Mouse (Mus musculus): Measurements from ENCODE around the gene Tamm41. TPM values are rescaled to one million over a fixed set of nuclear protein-coding genes. Genes with fewer than 3 reads are reported as not detected.

Tamm41 gene
- polyA plus RNA-seq, 1 experiment from 2014 or later: 34.9 TPM

DNA sequence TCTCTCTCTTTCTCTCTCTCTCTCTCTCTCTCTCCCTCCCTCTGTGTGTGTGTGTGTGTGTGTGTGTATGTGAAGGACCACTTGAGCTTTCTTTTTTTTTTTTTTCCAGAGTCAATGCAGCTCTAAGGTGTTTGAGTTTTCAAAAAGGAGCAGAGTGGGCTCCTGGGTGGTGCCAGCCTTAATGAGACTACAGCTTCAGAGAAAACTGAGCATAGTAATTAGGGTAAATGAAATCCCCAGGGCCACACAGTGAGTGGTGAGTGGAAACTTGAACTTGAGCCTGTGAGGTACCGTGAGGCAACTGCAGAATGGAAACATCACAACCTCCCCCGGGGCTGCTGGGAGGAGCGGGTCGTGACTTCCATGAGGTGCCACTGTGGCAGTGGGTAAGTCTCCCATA, 45.8 kb downstream of the Tamm41 start:
- Histone ChIP-seq H3K4me2 (ENCODE audit: low read length) (no peak overlapping the region), H3K36me3 (ENCODE audit: control insufficient read depth, insufficient read depth, low read length) (no peaks in the 10 kb centered on the region), H3K4me1 (ENCODE audit: control insufficient read depth in 2 of 2, insufficient read depth in 2 of 2, low read length in 2 of 2) (no peaks in the 10 kb centered on the region), H3K4me3 (ENCODE audit: control insufficient read depth in 1 of 2, insufficient read depth in 1 of 2, low read depth in 1 of 2, low read length in 2 of 2) (no peak overlapping the region), H3K27me3 (ENCODE audit: control insufficient read depth, insufficient read depth, low read length) (no peaks in the 10 kb centered on the region), H3K27ac (replicated peaks in 1 of 2; ENCODE audit: control insufficient read depth in 1 of 2, insufficient read depth in 1 of 2, low read depth in 2 of 2, low read length in 2 of 2) (no peak overlapping the region), H3K9ac (ENCODE audit: low read length) (no peak overlapping the region), H3K9me3 (ENCODE audit: control insufficient read depth, low read length) (no peaks in the 10 kb centered on the region)
- WGBS: 84% methylated on average over 4 of the region's 4 CpGs
- ATAC-seq (ENCODE audit: insufficient number of reproducible peaks, insufficient read depth, low FRiP score, low read depth): no peak

- Histone ChIP-seq H3K4me1 (ENCODE audit: control insufficient read depth in 2 of 2, insufficient read depth in 2 of 2, low read length in 2 of 2) (no peaks in the 10 kb centered on the region), H3K27me3 (ENCODE audit: control insufficient read depth, insufficient read depth, low read length) (no peaks in the 10 kb centered on the region), H3K4me3 (ENCODE audit: control insufficient read depth in 1 of 2, insufficient read depth in 1 of 2, low read depth in 1 of 2, low read length in 2 of 2) (no peak overlapping the region), H3K9me3 (ENCODE audit: control insufficient read depth, low read length) (no peaks in the 10 kb centered on the region), H3K36me3 (ENCODE audit: control insufficient read depth, insufficient read depth, low read length) (no peaks in the 10 kb centered on the region), H3K4me2 (ENCODE audit: low read length) (no peak overlapping the region), H3K27ac (replicated peaks in 1 of 2; ENCODE audit: control insufficient read depth in 1 of 2, insufficient read depth in 1 of 2, low read depth in 2 of 2, low read length in 2 of 2) (no peak overlapping the region), H3K9ac (ENCODE audit: low read length) (no peak overlapping the region)
- WGBS: 51% methylated on average over 3 of the region's 3 CpGs
- no peak for ATAC-seq (ENCODE audit: insufficient number of reproducible peaks, insufficient read depth, low FRiP score, low read depth)
Measured at GRCm38 (mm10) chr6:114988619-114988980, 49.1 kb downstream of the Tamm41 start.

DNA sequence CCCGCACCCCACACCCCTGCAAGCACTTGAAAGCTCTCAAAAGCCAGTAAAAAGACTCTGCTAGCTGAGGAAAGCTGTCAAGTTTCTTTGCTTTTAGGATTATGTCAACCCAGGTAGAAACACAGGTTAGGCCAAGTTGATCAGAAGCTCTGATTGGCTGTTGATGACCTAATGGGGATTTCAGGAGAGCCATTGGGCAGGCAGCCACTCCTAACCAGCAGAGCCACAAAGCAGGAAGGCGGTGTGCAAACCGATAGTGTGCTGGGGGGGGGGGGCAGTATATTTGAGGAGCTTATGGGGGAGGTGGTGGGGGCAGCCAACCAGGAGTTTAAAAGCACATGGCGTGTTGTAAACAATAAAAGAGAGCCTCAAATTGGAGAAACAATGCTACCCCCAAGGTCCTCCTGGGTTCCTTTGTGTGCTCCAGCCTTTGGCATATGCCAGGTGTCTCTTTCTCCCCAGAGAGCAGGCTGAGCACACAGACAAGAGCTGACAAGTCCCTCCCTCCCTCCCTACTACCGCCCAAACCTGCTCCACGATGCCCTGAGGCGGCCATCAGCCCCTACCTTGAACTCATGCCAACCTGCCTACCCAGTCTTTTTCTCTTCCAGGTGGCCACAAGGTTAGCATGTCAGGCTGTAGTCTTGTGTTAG, 49.6 kb downstream of the Tamm41 start:
- no peak for ATAC-seq (ENCODE audit: insufficient number of reproducible peaks, insufficient read depth, low FRiP score, low read depth)
- 67% methylated on average over 7 of the region's 7 CpGs for WGBS
- no peaks in the 10 kb centered on the region for H3K36me3 ChIP-seq (ENCODE audit: control insufficient read depth, insufficient read depth, low read length)
- no peaks in the 10 kb centered on the region for H3K27me3 ChIP-seq (ENCODE audit: control insufficient read depth, insufficient read depth, low read length)
- H3K4me2 ChIP-seq (ENCODE audit: low read length): no peak overlapping the region
- no peak overlapping the region for H3K9ac ChIP-seq (ENCODE audit: low read length)
- no peak overlapping the region for H3K27ac ChIP-seq (replicated peaks in 1 of 2; ENCODE audit: control insufficient read depth in 1 of 2, insufficient read depth in 1 of 2, low read depth in 2 of 2, low read length in 2 of 2)
- no peak overlapping the region for H3K4me3 ChIP-seq (ENCODE audit: control insufficient read depth in 1 of 2, insufficient read depth in 1 of 2, low read depth in 1 of 2, low read length in 2 of 2)
- no peaks in the 10 kb centered on the region for H3K9me3 ChIP-seq (ENCODE audit: control insufficient read depth, low read length)
- no peaks in the 10 kb centered on the region for H3K4me1 ChIP-seq (ENCODE audit: control insufficient read depth in 2 of 2, insufficient read depth in 2 of 2, low read length in 2 of 2)

DNA sequence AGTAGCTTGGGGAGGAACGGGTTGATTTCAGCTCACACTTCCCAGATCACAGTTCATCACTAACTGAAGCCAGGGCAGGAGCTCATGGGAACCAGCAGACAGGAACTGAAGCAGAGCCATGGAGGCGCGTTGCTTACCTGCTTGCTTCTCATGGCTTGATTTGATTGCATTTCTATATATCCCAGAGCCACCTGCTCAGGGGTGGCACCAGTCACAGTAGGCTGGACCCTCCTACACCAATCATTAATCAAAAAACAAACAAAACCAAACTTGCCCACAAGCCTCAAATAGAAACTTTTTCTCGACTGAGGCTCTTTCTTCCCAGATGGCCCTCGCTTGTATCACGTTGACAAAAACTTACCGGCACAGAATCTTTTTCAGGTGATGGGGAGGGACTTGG, 55.0 kb downstream of the Tamm41 start:
- no peaks in the 10 kb centered on the region for H3K9me3 ChIP-seq (ENCODE audit: control insufficient read depth, low read length)
- no peaks in the 10 kb centered on the region for H3K4me1 ChIP-seq (ENCODE audit: control insufficient read depth in 2 of 2, insufficient read depth in 2 of 2, low read length in 2 of 2)
- H3K4me2 ChIP-seq (ENCODE audit: low read length): no peak overlapping the region
- no peak for ATAC-seq (ENCODE audit: insufficient number of reproducible peaks, insufficient read depth, low FRiP score, low read depth)
- no peak overlapping the region for H3K27ac ChIP-seq (replicated peaks in 1 of 2; ENCODE audit: control insufficient read depth in 1 of 2, insufficient read depth in 1 of 2, low read depth in 2 of 2, low read length in 2 of 2)
- no peaks in the 10 kb centered on the region for H3K27me3 ChIP-seq (ENCODE audit: control insufficient read depth, insufficient read depth, low read length)
- no peak overlapping the region for H3K9ac ChIP-seq (ENCODE audit: low read length)
- no peaks in the 10 kb centered on the region for H3K36me3 ChIP-seq (ENCODE audit: control insufficient read depth, insufficient read depth, low read length)
- WGBS: 71% methylated on average over 7 of the region's 7 CpGs
- H3K4me3 ChIP-seq (ENCODE audit: control insufficient read depth in 1 of 2, insufficient read depth in 1 of 2, low read depth in 1 of 2, low read length in 2 of 2): no peak overlapping the region

DNA sequence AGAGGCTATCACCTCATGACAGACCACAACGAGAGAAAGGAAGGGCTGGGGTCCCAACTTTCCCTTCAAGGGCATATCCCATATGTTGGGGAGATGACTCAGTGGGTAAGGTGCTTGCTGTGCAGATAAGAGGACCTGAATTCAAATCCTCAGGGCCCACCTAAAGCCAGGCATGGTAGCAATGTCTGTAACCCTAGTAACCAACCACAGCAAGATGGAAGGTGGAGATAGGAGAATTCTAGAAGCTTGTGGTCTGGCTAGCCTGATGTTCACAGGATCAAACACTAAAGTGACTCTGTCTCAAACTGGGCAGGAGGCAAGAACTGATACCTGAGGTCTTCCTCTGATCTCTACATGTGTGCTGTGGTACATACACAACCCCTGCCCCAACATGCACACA, 58.0 kb downstream of the Tamm41 start:
- no peak overlapping the region for H3K4me3 ChIP-seq (ENCODE audit: control insufficient read depth in 1 of 2, insufficient read depth in 1 of 2, low read depth in 1 of 2, low read length in 2 of 2)
- no peak overlapping the region for H3K4me2 ChIP-seq (ENCODE audit: low read length)
- H3K9ac ChIP-seq (ENCODE audit: low read length): no peak overlapping the region
- no peak overlapping the region for H3K27ac ChIP-seq (replicated peaks in 1 of 2; ENCODE audit: control insufficient read depth in 1 of 2, insufficient read depth in 1 of 2, low read depth in 2 of 2, low read length in 2 of 2)
- no peaks in the 10 kb centered on the region for H3K27me3 ChIP-seq (ENCODE audit: control insufficient read depth, insufficient read depth, low read length)
- 41% methylated on average over 1 of the region's 1 CpGs for WGBS
- no peaks in the 10 kb centered on the region for H3K9me3 ChIP-seq (ENCODE audit: control insufficient read depth, low read length)
- H3K4me1 ChIP-seq (ENCODE audit: control insufficient read depth in 2 of 2, insufficient read depth in 2 of 2, low read length in 2 of 2): no peaks in the 10 kb centered on the region
- no peak for ATAC-seq (ENCODE audit: insufficient number of reproducible peaks, insufficient read depth, low FRiP score, low read depth)
- H3K36me3 ChIP-seq (ENCODE audit: control insufficient read depth, insufficient read depth, low read length): no peaks in the 10 kb centered on the region

DNA sequence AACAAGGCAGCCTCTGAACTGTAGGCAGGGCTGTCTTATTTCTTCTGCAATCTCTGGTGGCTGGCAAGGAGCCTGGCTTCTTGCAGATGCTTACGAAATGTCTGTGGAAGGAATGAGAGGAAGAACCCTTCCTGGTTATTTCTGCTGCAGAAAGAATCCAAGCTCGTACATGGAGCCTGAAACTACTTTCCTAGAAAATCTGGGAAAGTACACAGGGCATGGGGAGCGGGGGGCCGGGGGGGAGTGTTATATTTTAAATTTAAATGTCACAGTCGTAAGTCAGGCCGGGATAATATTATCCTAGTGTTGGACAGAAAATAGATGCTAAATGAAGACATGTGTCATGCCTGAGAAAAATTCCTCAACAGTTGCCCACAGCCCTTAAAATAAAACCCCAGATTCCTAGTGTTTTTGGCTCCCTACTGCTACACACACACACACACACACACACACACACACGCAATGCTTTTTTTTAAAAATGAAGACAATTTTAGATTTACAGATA, 60.7 kb downstream of the Tamm41 start:
- Histone ChIP-seq H3K9ac (ENCODE audit: low read length) (no peak overlapping the region), H3K4me3 (ENCODE audit: control insufficient read depth in 1 of 2, insufficient read depth in 1 of 2, low read depth in 1 of 2, low read length in 2 of 2) (no peak overlapping the region), H3K4me2 (ENCODE audit: low read length) (no peak overlapping the region), H3K27ac (replicated peaks in 1 of 2; ENCODE audit: control insufficient read depth in 1 of 2, insufficient read depth in 1 of 2, low read depth in 2 of 2, low read length in 2 of 2) (no peak overlapping the region), H3K36me3 (ENCODE audit: control insufficient read depth, insufficient read depth, low read length) (no peaks in the 10 kb centered on the region), H3K9me3 (ENCODE audit: control insufficient read depth, low read length) (no peaks in the 10 kb centered on the region), H3K27me3 (ENCODE audit: control insufficient read depth, insufficient read depth, low read length) (no peaks in the 10 kb centered on the region), H3K4me1 (ENCODE audit: control insufficient read depth in 2 of 2, insufficient read depth in 2 of 2, low read length in 2 of 2) (no peaks in the 10 kb centered on the region)
- no peak for ATAC-seq (ENCODE audit: insufficient number of reproducible peaks, insufficient read depth, low FRiP score, low read depth)
- 73% methylated on average over 7 of the region's 7 CpGs for WGBS

DNA sequence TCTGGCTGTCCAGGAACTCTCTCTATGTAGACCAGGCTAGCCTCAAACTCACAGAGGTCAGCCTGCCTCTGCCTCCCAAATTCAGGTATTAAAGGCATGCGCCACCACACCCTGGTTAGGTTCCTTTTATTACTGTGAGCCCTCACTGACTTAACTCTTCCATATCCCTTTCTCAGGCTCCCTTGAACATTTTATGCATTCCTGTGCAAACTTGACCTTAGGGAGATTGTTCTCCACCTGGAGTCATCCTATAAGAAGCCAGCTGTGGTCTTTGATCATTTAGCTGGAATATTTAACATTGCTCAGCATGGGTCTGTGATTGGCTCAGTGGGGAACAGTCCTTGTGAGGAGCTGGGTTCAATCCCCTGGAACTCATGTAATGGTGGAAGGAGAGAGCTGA, 63.3 kb downstream of the Tamm41 start:
- Histone ChIP-seq H3K4me1 (ENCODE audit: control insufficient read depth in 2 of 2, insufficient read depth in 2 of 2, low read length in 2 of 2) (peaks cover 4 to 6% of the 10 kb centered on the region in 2 experiments; a peak in 2 of 4 replicates), H3K36me3 (ENCODE audit: control insufficient read depth, insufficient read depth, low read length) (no peaks in the 10 kb centered on the region), H3K4me2 (ENCODE audit: low read length) (no peak overlapping the region), H3K9me3 (ENCODE audit: control insufficient read depth, low read length) (no peaks in the 10 kb centered on the region), H3K27ac (replicated peaks in 1 of 2; ENCODE audit: control insufficient read depth in 1 of 2, insufficient read depth in 1 of 2, low read depth in 2 of 2, low read length in 2 of 2) (no peak overlapping the region), H3K4me3 (ENCODE audit: control insufficient read depth in 1 of 2, insufficient read depth in 1 of 2, low read depth in 1 of 2, low read length in 2 of 2) (no peak overlapping the region), H3K27me3 (ENCODE audit: control insufficient read depth, insufficient read depth, low read length) (no peaks in the 10 kb centered on the region; the same call in 1 of the 2 replicates), H3K9ac (ENCODE audit: low read length) (no peak overlapping the region)
- no peak for ATAC-seq (ENCODE audit: insufficient number of reproducible peaks, insufficient read depth, low FRiP score, low read depth)
- 83% methylated on average over 1 of the region's 1 CpGs for WGBS

DNA sequence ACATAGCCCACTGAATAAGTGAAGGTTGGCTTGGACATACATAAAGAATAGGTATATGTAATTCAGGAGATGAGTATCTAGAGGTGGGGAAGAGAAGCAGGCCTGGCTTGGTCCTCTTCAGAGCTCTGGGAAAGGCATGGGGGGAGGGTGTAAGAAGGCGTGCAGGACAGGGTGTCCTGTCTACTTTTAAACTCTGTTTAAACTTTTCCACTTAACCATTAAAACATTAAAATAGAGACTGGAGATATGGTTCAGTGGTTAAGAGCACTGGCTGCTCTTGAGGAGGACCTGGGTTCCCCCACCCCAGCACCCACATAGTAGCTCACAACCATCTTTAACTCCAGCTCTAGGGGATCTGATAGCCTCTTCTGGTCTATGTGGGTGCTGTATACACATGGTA, 64.7 kb downstream of the Tamm41 start:
- Histone ChIP-seq H3K9me3 (ENCODE audit: control insufficient read depth, low read length) (no peaks in the 10 kb centered on the region), H3K9ac (ENCODE audit: low read length) (no peak overlapping the region), H3K27ac (replicated peaks in 1 of 2; ENCODE audit: control insufficient read depth in 1 of 2, insufficient read depth in 1 of 2, low read depth in 2 of 2, low read length in 2 of 2) (no peak overlapping the region), H3K4me3 (ENCODE audit: control insufficient read depth in 1 of 2, insufficient read depth in 1 of 2, low read depth in 1 of 2, low read length in 2 of 2) (no peak overlapping the region), H3K4me2 (ENCODE audit: low read length) (no peak overlapping the region), H3K36me3 (ENCODE audit: control insufficient read depth, insufficient read depth, low read length) (no peaks in the 10 kb centered on the region), H3K4me1 (ENCODE audit: control insufficient read depth in 2 of 2, insufficient read depth in 2 of 2, low read length in 2 of 2) (peaks cover 4 to 6% of the 10 kb centered on the region in 2 experiments; a peak in 2 of 4 replicates), H3K27me3 (ENCODE audit: control insufficient read depth, insufficient read depth, low read length) (no peaks in the 10 kb centered on the region; the same call in 1 of the 2 replicates)
- no peak for ATAC-seq (ENCODE audit: insufficient number of reproducible peaks, insufficient read depth, low FRiP score, low read depth)
- WGBS: 74% methylated on average over 1 of the region's 1 CpGs

Measured in heart, embryonic 14.5 days (tissue).